14 mouse cellular contexts compared by ENCODE assay signal in genomic region chr5:120677516-120677915, GRCm38 (mm10). TPM values are rescaled to one million over a fixed set of nuclear protein-coding genes. Genes with fewer than 3 reads are reported as not detected.
DNase-seq lines count a peak whose midpoint lies in the region; ATAC-seq and TF ChIP-seq lines count a peak whose summit lies in the region.
"Had no signal": no experiment of that assay in that cellular context is flagged by ENCODE, and none has a peak within 500 bp of the region (broad histone marks: within the 10 kb centered on the region; RNA-seq: fewer than 3 reads in every experiment).

No protein-coding gene starts in this region.

- no peaks in the 10 kb centered on the region for H3K4me1 ChIP-seq in liver, embryonic 11.5 days (replicated peaks; ENCODE audit: control insufficient read depth, insufficient read depth, low read length)
- peaks cover 0 to 31% of the 10 kb centered on the region in 2 experiments; a peak in 2 of 4 replicates for H3K4me1 ChIP-seq in CH12.LX (ENCODE audit: control insufficient read depth in 1 of 2, insufficient read depth in 2 of 2)

- WGBS in liver, embryonic 11.5 days = 14% methylated on average over 2 of the region's 2 CpGs

- no peaks in the 10 kb centered on the region for H3K9me3 ChIP-seq in liver, embryonic 11.5 days (ENCODE audit: control insufficient read depth, low read length)
- peaks cover 6% of the 10 kb centered on the region for H3K9me3 ChIP-seq in CH12.LX (replicated peaks; ENCODE audit: low read length)
- H3K9me3 ChIP-seq: embryonic facial prominence, embryonic 13.5 days; limb, embryonic 10.5 days had no signal

- in situ Hi-C loops in CH12.LX (cut with MboI; ENCODE audit: low pct_ligation_motif_present, low pct_unique_long_range_greater_than_20kb, low sequenced_read_pairs) = loop anchor here (5.0 kb wide), 1 partner anchor 35 kb away; the partner anchor contains the start of gene Dtx1

- intact Hi-C loops in left cerebral cortex, postnatal 14 days (cut with DNase I) = no loop called here

- DNase-seq in liver (peak; percentile 26), CH12.LX (ENCODE audit: extremely low read depth) (peak; percentile 71)
- DNase-seq in liver, embryonic 11.5 days (ENCODE audit: low spot score) = no peak
- DNase-seq in brain, adult 2 months (ENCODE audit: low read depth, low spot score) = peak; percentile 69
- DNase-seq in retina, postnatal 1 day = peak; percentile 80
- no peak for DNase-seq in left cerebral cortex, postnatal 14 days (ENCODE audit: low spot score in 2 of 2)
- DNase-seq in ovary, postnatal 14 days (ENCODE audit: low spot score) = no peak
- no peak for DNase-seq in lung, postnatal 36 days
- DNase-seq: gastrocnemius, postnatal 25 days; thymus, adult 18-20 months had no signal

- H3K4me3 ChIP-seq in liver, embryonic 11.5 days (ENCODE audit: low read depth, low read length) = no peak overlapping the region
- H3K4me3 ChIP-seq in CH12.LX (replicated peaks in 1 of 3; ENCODE audit: low read depth in 2 of 3, low read length in 2 of 3, poor library complexity in 1 of 3) = no peak overlapping the region
- H3K4me3 ChIP-seq: embryonic facial prominence, embryonic 13.5 days; limb, embryonic 10.5 days; megakaryocyte, embryonic 14.5 days had no signal

- TF ChIP-seq POLR2A in CH12.LX (IDR thresholded peaks at IDR 0.05; ENCODE audit: low read depth, low read length) = no peak

- peaks cover 17% of the 10 kb centered on the region for H3K27me3 ChIP-seq in liver, embryonic 11.5 days (replicated peaks; ENCODE audit: control insufficient read depth, insufficient read depth, low read length)
- no peaks in the 10 kb centered on the region for H3K27me3 ChIP-seq in CH12.LX (replicated peaks)

- no peak for TF ChIP-seq CTCF in CH12.LX (conservative IDR thresholded peaks at IDR 0.05 in 1 of 2, IDR thresholded peaks at IDR 0.05 in 1 of 2; ENCODE audit: low read depth in 2 of 2, low read length in 2 of 2)

- no peak overlapping the region for H3K4me2 ChIP-seq in liver, embryonic 11.5 days
- H3K4me2 ChIP-seq in CH12.LX (ENCODE audit: insufficient read depth, low read depth, poor library complexity, severe bottlenecking) = no peak overlapping the region
- H3K4me2 ChIP-seq: embryonic facial prominence, embryonic 13.5 days had no signal

- dilution Hi-C loops in CH12.LX (cut with MboI; ENCODE audit: extremely low pct_ligation_motif_present, extremely low pct_unique_long_range_greater_than_20kb, low sequenced_read_pairs) = no loop called here

- H3K36me3 ChIP-seq in liver, embryonic 11.5 days (ENCODE audit: control insufficient read depth, insufficient read depth, low read length) = no peaks in the 10 kb centered on the region
- peaks cover 33 to 80% of the 10 kb centered on the region in 2 experiments for H3K36me3 ChIP-seq in CH12.LX (replicated peaks in 1 of 2; ENCODE audit: control insufficient read depth in 1 of 2, insufficient read depth in 1 of 2, low read length in 1 of 2)
- H3K36me3 ChIP-seq: embryonic facial prominence, embryonic 13.5 days; limb, embryonic 10.5 days had no signal

- TF ChIP-seq RAD21 in CH12.LX (IDR thresholded peaks at IDR 0.05; ENCODE audit: low read depth, low read length) = no peak

- TF ChIP-seq EP300 in CH12.LX (IDR thresholded peaks at IDR 0.05; ENCODE audit: low read length) = no peak

- H3K9ac ChIP-seq in liver, embryonic 11.5 days (ENCODE audit: low read depth, low read length) = no peak overlapping the region
- no peak overlapping the region for H3K9ac ChIP-seq in CH12.LX (ENCODE audit: insufficient read depth, low read depth)
- H3K9ac ChIP-seq: embryonic facial prominence, embryonic 13.5 days had no signal

- no peak for ATAC-seq in liver, embryonic 11.5 days (replicated peaks; ENCODE audit: low FRiP score)
- ATAC-seq: hindbrain, embryonic 16.5 days had no signal

- H3K27ac ChIP-seq in liver, embryonic 11.5 days (ENCODE audit: low read depth, low read length) = no peak overlapping the region
- H3K27ac ChIP-seq in CH12.LX (ENCODE audit: insufficient read depth, low read depth) = no peak overlapping the region
- H3K27ac ChIP-seq: embryonic facial prominence, embryonic 13.5 days; limb, embryonic 10.5 days had no signal

- H3K79me2 ChIP-seq in CH12.LX (replicated peaks; ENCODE audit: control insufficient read depth, extremely low read depth, insufficient read depth, poor library complexity, severe bottlenecking) = no peaks in the 10 kb centered on the region

TF ChIP-seq in CH12.LX, 34 proteins besides CTCF, POLR2A, EP300 and RAD21:
- TF ChIP-seq MEF2A (IDR thresholded peaks at IDR 0.05; ENCODE audit: borderline replicate concordance, low read depth, low read length) = no peak
- TF ChIP-seq BHLHE40 (IDR thresholded peaks at IDR 0.05; ENCODE audit: low read depth, low read length) = no peak
- TF ChIP-seq MYC (IDR thresholded peaks at IDR 0.05; ENCODE audit: low read depth, low read length) = no peak
- no peak for TF ChIP-seq MAZ (IDR thresholded peaks at IDR 0.05; ENCODE audit: low read depth, low read length)
- TF ChIP-seq MAFK (IDR thresholded peaks at IDR 0.05; ENCODE audit: insufficient replicate concordance, low read length) = no peak
- no peak for TF ChIP-seq NELFE (IDR thresholded peaks at IDR 0.05; ENCODE audit: low read depth, low read length)
- TF ChIP-seq HCFC1 (IDR thresholded peaks at IDR 0.05; ENCODE audit: low read depth, low read length) = no peak
- no peak for TF ChIP-seq CHD1 (IDR thresholded peaks at IDR 0.05; ENCODE audit: low read depth, low read length)
- no peak for TF ChIP-seq ZC3H11A (IDR thresholded peaks at IDR 0.05; ENCODE audit: low read depth, low read length)
- TF ChIP-seq JUN (IDR thresholded peaks at IDR 0.05; ENCODE audit: insufficient read depth, low read depth, low read length) = no peak
- TF ChIP-seq CHD2 (IDR thresholded peaks at IDR 0.05; ENCODE audit: low read length) = no peak
- TF ChIP-seq MAX (IDR thresholded peaks at IDR 0.05; ENCODE audit: low read length) = no peak
- no peak for TF ChIP-seq KAT2A (IDR thresholded peaks at IDR 0.05; ENCODE audit: insufficient replicate concordance, low read length)
- TF ChIP-seq USF2 (conservative IDR thresholded peaks at IDR 0.05; ENCODE audit: low read depth, low read length) = no peak
- TF ChIP-seq ZNF384 (IDR thresholded peaks at IDR 0.05; ENCODE audit: low read depth, low read length) = no peak
- TF ChIP-seq RCOR1 (conservative IDR thresholded peaks at IDR 0.05; ENCODE audit: low read depth, low read length) = no peak
- no peak for TF ChIP-seq SIN3A (IDR thresholded peaks at IDR 0.05; ENCODE audit: low read length)
- no peak for TF ChIP-seq TBP (conservative IDR thresholded peaks at IDR 0.05; ENCODE audit: low read depth, low read length)

RNA-seq across cellular contexts. Expression of gene Rasal1, which starts 28.9 kb away (rescaled TPM):
- polyA plus RNA-seq in liver, embryonic 11.5 days (2014; fragmentation: Nextera tagmentation; extraction: Ambion mirVana) = 0.25 and 0.32 TPM in 2 replicates
- total RNA-seq in CH12.LX (2012; rRNA removed) (15.6 and 17.7 TPM in 2 replicates), CH12.LX (2014; rRNA removed) (11.7 TPM in 2 replicates)
- polyA plus RNA-seq in CH12.LX (2012; ENCODE audit: insufficient read length, low read depth) = 19.6 and 21.4 TPM in 2 replicates
- 100 to 1,000 TPM in 1 of 2 experiments, 10 to 100 TPM in 1; 94.2 to 107 TPM for total RNA-seq in left cerebral cortex, postnatal 14 days (2021)
- total RNA-seq: gastrocnemius, postnatal 25 days had no signal

RNA-seq across cellular contexts. Expression of gene Dtx1, which starts 34.2 kb away (rescaled TPM):
- 0.23 and 1.1 TPM in 2 replicates for polyA plus RNA-seq in liver, embryonic 11.5 days (2014; fragmentation: Nextera tagmentation; extraction: Ambion mirVana)
- total RNA-seq in CH12.LX (2012; rRNA removed) (3.2 and 3.9 TPM in 2 replicates), CH12.LX (2014; rRNA removed) (0.30 and 0.98 TPM in 2 replicates)
- polyA plus RNA-seq in CH12.LX (2012; ENCODE audit: insufficient read length, low read depth) = 2.1 and 2.9 TPM in 2 replicates
- 10 to 100 TPM; 72.6 to 80.1 TPM for total RNA-seq in left cerebral cortex, postnatal 14 days (2021)

RNA-seq across cellular contexts. Expression of gene Cfap73, which starts 43.5 kb away (rescaled TPM):
- not detected in 2 replicates for polyA plus RNA-seq in liver, embryonic 11.5 days (2014; fragmentation: Nextera tagmentation; extraction: Ambion mirVana)
- not detected in 2 replicates for total RNA-seq in CH12.LX (2012; rRNA removed)
- total RNA-seq in CH12.LX (2014; rRNA removed) = not detected in 2 replicates
- polyA plus RNA-seq in CH12.LX (2012; ENCODE audit: insufficient read length, low read depth) = 0.26 TPM in 1 of 2 replicates, not detected in the other
- not detected for total RNA-seq in left cerebral cortex, postnatal 14 days (2021)
- total RNA-seq: gastrocnemius, postnatal 25 days had no signal
- polyA plus RNA-seq: embryonic facial prominence, embryonic 13.5 days; limb, embryonic 10.5 days had no signal

Comparison
In these comparisons a context has a peak if more than half of its experiments do, and no peak if none do; other contexts are left out.
1. DNase-seq: peak in liver (single experiment), CH12.LX (single experiment), brain, adult 2 months (single experiment) and retina, postnatal 1 day (single experiment); none in liver, embryonic 11.5 days (single experiment), left cerebral cortex, postnatal 14 days (0 of 2), ovary, postnatal 14 days (single experiment) and lung, postnatal 36 days (single experiment).
2. RNA of gene Rasal1, which starts 28.9 kb away (total RNA-seq): 94.2 to 107 TPM in left cerebral cortex, postnatal 14 days; 11.7 to 17.7 TPM in CH12.LX; every median in the first group is over 4 times any median in the second.
3. RNA of gene Dtx1, which starts 34.2 kb away (total RNA-seq): 72.6 to 80.1 TPM in left cerebral cortex, postnatal 14 days; 0.30 to 3.9 TPM in CH12.LX; every median in the first group is over 10 times any median in the second.